Mouse (Mus musculus) 416B (cell line): Measurements from ENCODE around the gene Thsd4.
"Not testable (repeated sequence)": the region's sequence is repeated elsewhere in the genome, so short reads cannot be mapped to it uniquely, and the experiment has no call there.

Experiments
- DNase-seq: peaks from one replicate; pipeline ENCODE4 v3.0.0; 2011; ENCODE audit warnings: low read depth

Gene Thsd4

GRCm38 (mm10) chr9:59945241-59945640 is 576.6 kb downstream of the Thsd4 start:
- no peak for DNase-seq

- DNase-seq = no peak
Measured at GRCm38 (mm10) chr9:59943826-59944225, 578.0 kb downstream of the Thsd4 start.

GRCm38 (mm10) chr9:59942501-59943085 is 579.3 kb downstream of the Thsd4 start:
- no peak for DNase-seq

- peak; percentile 35 for DNase-seq
Measured at GRCm38 (mm10) chr9:59941885-59942350, 579.9 kb downstream of the Thsd4 start.

GRCm38 (mm10) chr9:59940913-59941884 is 580.6 kb downstream of the Thsd4 start:
- no peak for DNase-seq

- no peak for DNase-seq
Measured at GRCm38 (mm10) chr9:59939691-59940090, 582.2 kb downstream of the Thsd4 start.

GRCm38 (mm10) chr9:59938529-59938928 is 583.3 kb downstream of the Thsd4 start:
- DNase-seq = no peak

- DNase-seq = not testable (repeated sequence)
Measured at GRCm38 (mm10) chr9:59935866-59936265, 586.0 kb downstream of the Thsd4 start.

GRCm38 (mm10) chr9:59930248-59930647 is 591.6 kb downstream of the Thsd4 start:
- peak; percentile 14 for DNase-seq
